Mouse (Mus musculus): ENCODE measurements around the gene Pilra.

DNA sequence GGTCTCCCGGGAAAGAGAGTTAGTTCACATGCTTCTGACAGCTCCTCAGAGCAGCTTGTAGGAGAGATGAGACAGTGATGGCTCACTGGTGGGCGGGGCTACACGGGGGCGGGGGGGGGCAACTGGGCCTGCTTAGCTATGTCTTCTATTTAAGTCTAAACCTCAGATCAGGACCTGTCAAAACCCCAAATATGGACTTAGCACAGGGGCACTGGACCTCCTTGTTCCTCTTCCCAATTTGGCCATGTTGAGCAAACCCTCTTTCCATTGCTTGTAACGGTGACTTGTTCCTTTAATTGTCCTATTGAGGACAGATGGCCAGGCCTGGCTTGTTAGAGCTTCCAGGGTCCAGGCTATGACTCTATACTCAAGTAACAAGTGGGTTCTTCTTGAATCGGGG is 4.6 kb downstream of the Pilra start:
- TF ChIP-seq ZNF384 (IDR thresholded peaks at IDR 0.05; ENCODE audit: low read depth, low read length) = no peak
- TF ChIP-seq HCFC1 (IDR thresholded peaks at IDR 0.05; ENCODE audit: borderline replicate concordance, insufficient read depth, low read length) = no peak
- no peak for TF ChIP-seq ZC3H11A (IDR thresholded peaks at IDR 0.05; ENCODE audit: borderline replicate concordance, low read depth, low read length)

All from ES-E14 (cell line).